Mouse (Mus musculus) testis, adult 2 months (tissue): Measurements from ENCODE around the gene Clip2. TPM values are rescaled to one million over a fixed set of nuclear protein-coding genes. Genes with fewer than 3 reads are reported as not detected.
A peak's percentile ranks its signal among the peaks of the same experiment; 100 is the strongest.

Experiments
- H3K27ac ChIP-seq: fragments of 200-500 bp; 2 replicates; pipeline ENCODE4 v1.5.1; 2012; ENCODE audit warnings: low read depth, low read length; ENCODE audit not compliant: control insufficient read depth, insufficient read depth
- H3K27me3 ChIP-seq: fragments of 200-500 bp; 2 replicates; pipeline ENCODE4 v1.6.1; 2012; ENCODE audit warnings: mild to moderate bottlenecking, low read length, moderate library complexity; ENCODE audit not compliant: control insufficient read depth, insufficient read depth
- H3K36me3 ChIP-seq: fragments of 200-500 bp; 2 replicates; pipeline ENCODE4 v1.6.1; 2012; ENCODE audit warnings: mild to moderate bottlenecking, low read length; ENCODE audit not compliant: control insufficient read depth, insufficient read depth
- H3K4me1 ChIP-seq: fragments of 200-500 bp; 2 replicates; pipeline ENCODE4 v1.6.1; 2012; ENCODE audit warnings: low read length; ENCODE audit not compliant: control insufficient read depth, insufficient read depth
- H3K4me3 ChIP-seq: fragments of 200-500 bp; 2 replicates; pipeline ENCODE4 v1.5.1; 2012; ENCODE audit warnings: low read depth, mild to moderate bottlenecking, low read length, moderate library complexity, mixed read lengths; ENCODE audit not compliant: control insufficient read depth
- CTCF ChIP-seq: fragments of 200-500 bp; IDR thresholded peaks from 2 replicates; pipeline ENCODE4 v1.5.1; 2012; ENCODE audit warnings: low read depth, mild to moderate bottlenecking, inconsistent platforms, low read length, moderate library complexity; ENCODE audit not compliant: control insufficient read depth, insufficient read depth, insufficient replicate concordance
- POLR2A ChIP-seq: fragments of 200-500 bp; IDR thresholded peaks from 2 replicates; pipeline ENCODE4 v1.6.1; 2012; ENCODE audit warnings: low read depth, mild to moderate bottlenecking, inconsistent platforms, low read length, moderate library complexity; ENCODE audit not compliant: control insufficient read depth
- polyA plus RNA-seq: library from polyadenylated mRNA; depleted of rRNA; stranded (reverse); fragments of >200 nt; gene quantifications from 2 replicates; pipeline ENCODE4 v1.2.3, GENCODE M21; 2012

Gene Clip2
- polyA plus RNA-seq, 1 experiment: 4.2 TPM

DNA sequence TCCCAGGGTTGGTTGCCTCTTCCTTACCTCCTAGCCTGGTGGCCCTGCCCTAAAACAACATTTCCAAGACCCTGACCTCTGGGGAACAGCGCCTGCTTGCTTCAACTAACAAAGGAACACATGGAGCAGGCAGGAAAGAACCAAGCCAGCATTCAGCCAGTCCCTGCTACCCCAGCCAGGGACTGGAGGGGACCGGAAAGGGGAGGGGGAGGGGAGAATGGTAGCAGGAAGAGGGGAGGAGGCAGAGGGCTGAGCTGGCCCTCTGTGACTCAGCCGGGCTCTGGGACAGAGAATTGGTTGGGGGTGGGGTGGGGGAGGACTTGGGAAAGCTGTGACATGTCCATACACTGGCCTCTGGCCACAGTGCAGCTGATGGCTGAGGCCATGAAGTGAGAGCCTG lies 12.3 kb downstream of the Clip2 start:
- TF ChIP-seq POLR2A: no peak
- TF ChIP-seq CTCF: no peak
- H3K27ac ChIP-seq: no peak overlapping the region
- H3K4me3 ChIP-seq: no peak overlapping the region
- no peaks in the 10 kb centered on the region for H3K27me3 ChIP-seq
- no peaks in the 10 kb centered on the region for H3K36me3 ChIP-seq
- peaks cover 8% of the 10 kb centered on the region for H3K4me1 ChIP-seq

DNA sequence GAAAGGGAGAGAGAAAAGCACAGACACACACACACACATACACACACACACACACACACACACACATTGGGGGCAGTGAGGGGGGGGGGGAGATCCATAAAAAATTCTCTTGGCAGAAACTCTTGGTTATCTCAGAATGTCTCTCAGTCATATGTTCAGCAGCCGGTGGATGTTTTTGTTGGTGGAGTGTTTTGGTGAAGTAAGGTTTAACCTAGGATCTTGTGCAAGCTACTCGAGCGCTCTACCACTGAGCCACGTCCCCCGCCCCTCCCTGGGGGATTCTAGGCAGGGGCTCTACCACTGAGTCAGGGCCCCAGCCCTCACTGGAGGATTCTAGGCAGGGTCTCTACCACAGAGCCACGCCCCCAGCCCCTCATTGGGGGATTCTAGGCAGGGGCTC lies 16.2 kb downstream of the Clip2 start:
- TF ChIP-seq POLR2A (no peak), CTCF (no peak)
- no peaks in the 10 kb centered on the region for H3K36me3 ChIP-seq
- H3K4me3 ChIP-seq: no peak overlapping the region
- no peaks in the 10 kb centered on the region for H3K27me3 ChIP-seq
- H3K4me1 ChIP-seq: peaks cover 9% of the 10 kb centered on the region
- H3K27ac ChIP-seq: no peak overlapping the region

DNA sequence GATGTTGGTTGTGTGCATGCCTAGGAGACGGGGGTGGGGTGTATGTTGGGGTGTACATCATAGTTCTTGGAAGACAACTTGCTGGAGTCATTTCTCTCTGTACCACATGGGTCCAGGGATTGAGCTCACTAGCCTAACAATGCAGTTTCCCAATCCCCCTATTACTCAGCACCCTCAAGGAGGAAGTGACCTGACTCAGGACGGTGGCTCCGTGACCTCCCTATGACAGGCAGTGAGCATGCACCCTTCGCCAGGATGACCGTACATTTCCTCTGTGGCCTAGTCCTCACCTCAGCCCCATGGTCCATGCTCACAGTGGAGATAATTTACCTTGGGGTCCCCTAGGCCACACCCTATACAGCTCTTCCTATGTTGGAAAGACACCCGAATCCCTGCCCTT lies 19.8 kb downstream of the Clip2 start:
- no peak for TF ChIP-seq CTCF
- TF ChIP-seq POLR2A: no peak
- H3K27ac ChIP-seq: no peak overlapping the region
- H3K27me3 ChIP-seq: no peaks in the 10 kb centered on the region
- H3K36me3 ChIP-seq: no peaks in the 10 kb centered on the region
- no peak overlapping the region for H3K4me3 ChIP-seq
- peaks cover 9% of the 10 kb centered on the region for H3K4me1 ChIP-seq

DNA sequence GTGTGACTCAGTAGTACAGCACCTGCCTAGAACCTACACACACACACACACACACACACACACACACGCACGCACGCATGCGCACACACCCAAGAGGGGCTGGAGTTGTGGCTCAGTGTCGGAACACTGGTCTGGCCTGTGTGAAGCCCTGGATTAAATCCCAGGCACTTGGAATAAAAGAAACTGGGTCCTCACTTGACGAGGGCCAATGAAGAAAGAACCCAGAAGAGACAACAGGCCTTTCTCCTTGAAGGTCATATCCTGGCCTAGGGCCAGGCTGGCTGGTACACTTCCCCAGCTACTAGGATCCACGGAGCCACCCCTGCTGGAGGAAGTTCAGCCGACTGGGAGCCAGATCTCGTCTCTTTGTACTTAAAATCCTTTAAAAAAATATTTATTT lies 20.6 kb downstream of the Clip2 start:
- Histone ChIP-seq H3K36me3 (no peaks in the 10 kb centered on the region), H3K27ac (no peak overlapping the region), H3K4me3 (no peak overlapping the region), H3K27me3 (no peaks in the 10 kb centered on the region), H3K4me1 (peaks cover 9% of the 10 kb centered on the region)
- no peak for TF ChIP-seq POLR2A
- no peak for TF ChIP-seq CTCF

DNA sequence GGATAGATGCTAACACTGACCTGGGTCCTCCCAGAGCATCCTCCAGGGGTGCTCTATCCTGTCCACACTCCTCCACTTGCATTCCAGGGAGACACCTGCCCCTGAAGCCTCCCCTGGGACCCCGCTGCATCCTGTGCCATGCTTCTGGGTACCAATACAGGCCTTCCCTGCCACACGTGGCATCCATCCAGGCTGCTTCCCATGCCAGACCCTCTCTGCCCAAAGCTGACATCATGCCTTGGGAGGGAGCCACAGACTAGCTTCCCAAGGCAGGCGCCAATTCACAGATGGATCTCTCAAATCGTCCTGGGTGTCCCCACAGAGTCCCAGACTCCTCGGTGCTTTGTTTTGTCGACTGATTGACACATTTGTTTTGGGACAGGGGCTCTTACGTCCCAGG lies 21.4 kb downstream of the Clip2 start:
- Histone ChIP-seq H3K36me3 (no peaks in the 10 kb centered on the region), H3K27me3 (no peaks in the 10 kb centered on the region), H3K4me1 (peaks cover 7% of the 10 kb centered on the region), H3K27ac (no peak overlapping the region), H3K4me3 (no peak overlapping the region)
- TF ChIP-seq CTCF: no peak
- no peak for TF ChIP-seq POLR2A

DNA sequence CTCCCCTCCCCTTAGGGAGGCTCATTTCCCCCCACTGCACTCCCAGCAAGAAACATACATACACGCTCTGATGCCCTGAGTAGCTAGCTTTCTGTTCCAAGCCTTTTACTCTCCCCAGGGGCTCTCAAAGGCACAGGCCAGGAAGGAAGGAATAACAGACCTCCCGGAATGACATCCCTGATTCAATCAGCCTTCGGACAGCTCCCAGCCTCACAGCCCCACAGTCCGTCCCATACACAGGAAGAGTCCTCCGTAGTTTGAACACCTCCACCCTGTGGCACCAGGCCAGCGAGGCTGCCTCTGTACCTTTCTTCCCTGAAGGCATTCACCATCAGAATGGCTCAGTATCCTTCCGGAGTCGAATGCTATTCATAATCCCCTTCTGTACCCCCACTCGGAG lies 23.7 kb downstream of the Clip2 start:
- no peak for TF ChIP-seq CTCF
- no peak for TF ChIP-seq POLR2A
- Histone ChIP-seq H3K27me3 (no peaks in the 10 kb centered on the region), H3K4me3 (no peak overlapping the region), H3K27ac (no peak overlapping the region), H3K4me1 (no peaks in the 10 kb centered on the region), H3K36me3 (no peaks in the 10 kb centered on the region)

DNA sequence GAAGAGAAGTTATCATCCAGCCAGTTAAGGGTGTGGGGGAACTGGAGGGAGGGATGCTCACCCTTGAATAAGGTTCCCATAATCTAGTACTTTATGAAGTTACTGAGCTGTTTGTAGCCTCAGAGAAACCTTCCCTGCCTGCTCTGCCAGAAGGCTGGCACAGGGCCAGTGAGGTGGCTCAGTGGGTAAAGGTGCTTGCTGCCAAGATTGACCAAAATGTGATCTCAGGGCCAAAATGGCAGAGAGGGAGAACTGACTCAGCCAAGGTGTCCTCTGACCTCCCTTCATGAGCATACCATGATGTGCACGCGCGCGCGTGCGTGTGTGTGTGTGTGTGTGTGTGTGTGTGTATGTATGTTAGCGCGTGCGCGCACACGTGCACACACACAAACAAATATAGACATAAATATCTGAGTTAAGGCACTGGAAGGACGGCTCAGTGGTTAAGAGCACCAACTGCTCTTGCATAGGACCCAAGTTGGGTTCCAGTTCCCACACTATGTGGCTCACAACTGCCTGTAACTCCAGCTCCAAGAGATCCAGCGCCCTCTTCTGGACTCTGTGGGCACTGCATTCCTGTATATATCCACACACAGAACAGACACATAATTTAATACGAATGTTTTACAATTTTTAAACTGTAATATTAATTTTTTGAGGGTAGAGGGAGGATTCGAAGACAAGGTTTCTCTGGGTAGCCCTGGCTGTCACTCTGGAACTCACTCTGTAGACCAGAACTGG lies 26.1 kb downstream of the Clip2 start:
- no peak for TF ChIP-seq POLR2A
- peak; percentile 54; the same call in 1 of the 2 replicates for TF ChIP-seq CTCF
- Histone ChIP-seq H3K27ac (no peak overlapping the region), H3K27me3 (no peaks in the 10 kb centered on the region), H3K4me3 (no peak overlapping the region), H3K4me1 (peaks cover 7% of the 10 kb centered on the region), H3K36me3 (no peaks in the 10 kb centered on the region)
